Mouse (Mus musculus) G1E-ER4 (cell line): ENCODE measurements around the gene Dmd. TPM values are rescaled to one million over a fixed set of nuclear protein-coding genes. Genes with fewer than 3 reads are reported as not detected.

ENCODE experiments used
- GATA1 ChIP-seq: IDR thresholded peaks from one replicate; pipeline ENCODE4 v1.8.0; 2012; ENCODE audit warnings: low read length, inconsistent platforms
- polyA plus RNA-seq: library from polyadenylated mRNA; stranded (reverse); fragments of >175 nt; gene quantifications from 2 replicates; pipeline ENCODE4 v1.2.3, GENCODE M21; 2012

The Dmd gene
- polyA plus RNA-seq, 1 experiment, result not detected

DNA sequence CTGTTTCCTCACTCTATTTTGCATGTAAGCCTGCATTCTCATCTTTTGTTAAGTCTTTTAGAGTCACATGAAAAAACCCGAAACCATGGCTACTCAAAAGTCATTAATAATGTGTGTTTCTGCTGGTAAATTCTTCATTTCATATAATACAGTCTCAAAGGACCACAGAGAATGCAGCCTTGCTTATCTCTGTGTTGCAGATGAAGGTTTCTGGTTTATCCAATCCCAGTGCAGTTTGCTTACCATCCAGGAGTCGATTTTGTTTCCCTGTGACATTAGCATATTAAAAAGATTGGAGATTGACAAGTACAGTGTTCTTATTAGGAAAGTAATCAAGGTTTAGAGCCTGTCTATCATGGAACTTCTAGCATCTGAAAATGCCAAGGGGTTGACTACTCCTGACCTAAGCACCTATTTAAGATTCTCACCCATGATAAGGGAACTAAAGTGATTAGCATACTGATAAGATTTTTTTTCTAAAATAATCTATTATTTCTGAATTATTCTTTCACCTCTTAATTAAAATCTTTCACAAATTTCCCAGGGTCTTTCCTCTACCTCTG lies 1292.7 kb downstream of the Dmd start:
- no peak for TF ChIP-seq GATA1

DNA sequence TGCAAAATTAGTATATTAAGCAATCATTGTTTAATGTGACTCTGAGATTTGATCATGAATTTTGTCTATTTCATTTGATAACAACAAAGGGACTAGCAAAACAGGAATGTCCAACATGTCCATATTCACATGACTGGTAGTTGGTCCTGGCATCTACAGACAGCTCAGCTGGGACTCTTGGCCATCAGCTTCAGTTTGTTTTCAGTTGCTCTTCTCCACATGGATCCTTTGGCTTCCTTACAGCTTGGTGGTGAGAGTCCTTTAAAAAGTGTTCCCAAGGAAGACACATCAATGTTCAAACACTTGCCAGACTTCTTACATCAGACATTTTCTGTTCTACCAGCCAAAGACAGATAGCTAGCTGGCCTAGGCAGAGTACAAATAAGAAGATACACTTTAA lies 1381.9 kb downstream of the Dmd start:
- TF ChIP-seq GATA1, result no peak

DNA sequence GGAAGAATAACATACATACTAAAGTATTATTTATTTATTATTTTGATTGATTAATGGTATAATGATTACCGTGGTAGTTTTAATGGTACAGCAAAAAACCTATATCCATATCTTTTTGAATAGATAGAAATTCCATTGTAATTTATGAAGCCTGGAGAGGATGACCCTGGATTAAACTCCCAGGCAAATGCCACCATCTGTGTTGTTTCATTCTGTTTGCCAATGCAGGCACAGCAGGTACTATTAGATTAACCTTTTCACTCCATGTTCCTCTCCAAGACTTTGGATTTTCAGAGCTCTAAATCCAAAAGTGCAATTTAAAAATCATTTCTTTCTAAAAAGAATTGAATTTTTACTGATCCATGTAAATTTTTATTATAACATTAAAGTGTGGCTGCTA lies 1383.5 kb downstream of the Dmd start:
- no peak for TF ChIP-seq GATA1

- no peak for TF ChIP-seq GATA1
Measured at GRCm38 (mm10) chrX:84364981-84365380, 1416.3 kb downstream of the Dmd start.

GRCm38 (mm10) chrX:84435608-84436007 lies 1486.9 kb downstream of the Dmd start:
- no peak for TF ChIP-seq GATA1

DNA sequence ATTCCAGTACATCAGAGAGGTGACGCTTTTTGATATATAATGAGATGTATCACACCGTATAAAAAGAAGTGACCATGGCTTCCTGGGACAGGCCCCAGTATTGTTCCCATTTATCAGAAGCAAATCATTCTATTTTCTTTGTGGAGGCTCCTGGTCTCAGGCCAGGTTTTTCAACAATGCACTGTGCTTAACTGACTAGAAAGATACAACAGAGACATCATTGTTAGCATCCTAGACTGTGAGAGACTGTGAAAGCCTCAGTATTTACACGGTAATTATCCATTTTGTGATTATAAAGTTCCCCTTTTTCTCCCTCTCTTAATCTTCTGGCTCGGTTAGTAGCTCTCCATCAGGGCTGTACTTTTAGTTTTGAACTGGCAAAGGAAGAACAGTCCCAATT lies 1487.9 kb downstream of the Dmd start:
- TF ChIP-seq GATA1, result no peak

GRCm38 (mm10) chrX:84442996-84443395 lies 1494.3 kb downstream of the Dmd start:
- no peak for TF ChIP-seq GATA1

DNA sequence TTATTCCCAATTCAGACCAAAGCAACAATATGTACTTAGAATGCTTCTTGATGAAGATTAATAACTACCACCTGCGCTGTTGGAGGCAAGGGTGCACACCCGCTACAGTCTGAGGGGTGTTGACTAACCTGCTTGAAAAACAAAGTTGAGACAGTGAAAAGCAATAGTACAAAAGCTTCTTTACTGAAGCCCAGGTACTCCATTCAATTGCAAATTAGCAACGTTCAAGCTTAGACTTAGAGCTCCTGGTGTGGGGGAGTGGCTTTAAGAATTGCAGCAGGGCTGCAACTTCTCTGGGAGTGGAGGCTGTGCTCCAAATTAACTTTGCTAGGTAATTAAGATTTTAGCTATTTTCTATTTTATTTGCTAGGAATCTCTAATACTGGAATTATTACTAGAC lies 1495.3 kb downstream of the Dmd start:
- no peak for TF ChIP-seq GATA1

DNA sequence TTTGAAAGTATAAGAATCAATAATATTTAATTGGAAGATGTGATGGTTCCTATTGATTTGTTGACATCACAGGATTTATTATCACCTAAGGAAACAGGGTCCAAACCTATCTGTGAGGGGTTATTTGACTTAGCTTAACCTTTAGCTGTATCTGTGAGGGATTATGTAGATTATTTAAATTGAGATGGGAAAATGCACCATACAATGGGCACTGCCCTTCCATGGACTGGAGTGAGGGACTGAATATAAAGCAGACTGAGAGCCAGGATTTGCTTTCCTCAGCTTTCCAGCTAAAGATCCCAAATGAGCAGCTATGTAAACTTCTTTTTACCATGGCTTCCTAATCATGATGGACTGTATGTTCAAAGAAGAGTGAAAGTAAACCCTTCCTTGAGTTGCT lies 1496.0 kb downstream of the Dmd start:
- TF ChIP-seq GATA1, result no peak

GRCm38 (mm10) chrX:84454473-84454872 lies 1505.8 kb downstream of the Dmd start:
- no peak for TF ChIP-seq GATA1

GRCm38 (mm10) chrX:84514650-84515366 lies 1566.1 kb downstream of the Dmd start:
- no peak for TF ChIP-seq GATA1

GRCm38 (mm10) chrX:84551995-84552394 lies 1603.3 kb downstream of the Dmd start:
- no peak for TF ChIP-seq GATA1

- no peak for TF ChIP-seq GATA1
Measured at GRCm38 (mm10) chrX:84553441-84553840, 1604.8 kb downstream of the Dmd start.

DNA sequence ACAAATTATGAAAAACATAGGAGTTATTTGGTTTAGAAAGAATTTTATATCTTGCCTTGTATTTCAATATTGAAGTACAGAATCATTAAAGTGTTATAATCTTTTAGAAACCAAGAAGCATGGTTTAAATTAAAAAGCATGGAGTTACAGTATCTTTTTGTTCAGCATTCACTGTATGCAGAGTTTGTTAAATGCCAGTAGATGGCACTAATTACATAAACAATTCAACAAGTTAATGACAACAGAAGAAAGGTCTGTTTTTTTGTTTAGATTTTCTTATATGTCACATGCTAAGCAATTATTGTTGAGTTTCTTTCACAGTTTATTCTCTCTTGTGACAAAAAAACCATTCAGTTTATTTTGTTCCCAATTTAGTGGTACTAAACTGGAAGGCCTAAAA lies 1649.8 kb downstream of the Dmd start:
- no peak for TF ChIP-seq GATA1

GRCm38 (mm10) chrX:84640446-84640845 lies 1691.8 kb downstream of the Dmd start:
- no peak for TF ChIP-seq GATA1

GRCm38 (mm10) chrX:84747683-84748082 lies 1799.0 kb downstream of the Dmd start:
- no peak for TF ChIP-seq GATA1

GRCm38 (mm10) chrX:84860012-84860647 lies 1911.5 kb downstream of the Dmd start:
- no peak for TF ChIP-seq GATA1
